Mouse (Mus musculus): ENCODE measurements around the gene Olfr213.
"Not testable (repeated sequence)": the region's sequence is repeated elsewhere in the genome, so short reads cannot be mapped to it uniquely, and the experiment has no call there.

The Olfr213 gene

DNA sequence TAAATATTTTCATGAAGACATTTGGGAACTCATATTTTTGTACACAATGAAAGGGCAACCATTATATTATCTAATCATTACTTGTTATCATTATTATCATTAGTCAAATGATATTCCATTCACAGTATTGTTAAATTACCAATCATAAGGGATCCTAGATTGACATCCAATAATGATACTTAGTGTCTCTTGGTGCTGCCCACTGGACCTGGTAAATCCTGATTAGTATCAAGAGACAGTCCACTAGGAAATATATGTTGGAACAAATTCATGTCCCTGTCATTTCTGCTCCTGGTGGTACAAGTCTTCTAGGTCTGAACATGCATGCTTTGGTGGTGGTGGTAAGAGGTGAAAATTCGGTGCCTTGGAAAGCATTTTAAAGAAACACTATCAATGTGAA, at the start of gene Olfr213:
Olfr213 (plus strand) TSS at position 301 of the 400 bp plus-strand sequence.
- no peak for DNase-seq (ENCODE audit: low spot score)

DNA sequence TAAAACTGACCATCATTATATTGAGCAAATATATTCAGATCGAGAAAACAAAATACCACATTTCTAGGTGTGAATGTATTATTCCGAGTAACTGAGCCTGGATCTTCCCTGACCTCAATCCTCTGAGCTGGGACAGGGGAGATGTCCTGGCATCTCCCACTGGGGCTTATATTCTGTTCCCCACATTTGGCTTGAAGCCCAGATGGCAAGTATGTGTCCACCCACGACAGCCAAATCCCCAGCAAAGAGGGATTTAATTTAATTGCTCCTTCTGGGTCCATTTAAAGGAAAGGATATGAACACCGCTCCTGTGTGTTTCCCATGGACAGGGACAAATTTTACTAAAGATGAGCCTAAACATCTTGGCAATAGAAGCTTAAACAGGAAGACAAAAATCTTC, 49.5 kb upstream of the Olfr213 start, which contains the start of gene Olfr211:
Olfr211 (plus strand) TSS at position 301 of the 400 bp plus-strand sequence.
- DNase-seq (ENCODE audit: low spot score): no peak

GRCm38 (mm10) chr6:116493742-116494141, 44.5 kb upstream of the Olfr213 start:
- DNase-seq (ENCODE audit: low spot score): no peak

DNA sequence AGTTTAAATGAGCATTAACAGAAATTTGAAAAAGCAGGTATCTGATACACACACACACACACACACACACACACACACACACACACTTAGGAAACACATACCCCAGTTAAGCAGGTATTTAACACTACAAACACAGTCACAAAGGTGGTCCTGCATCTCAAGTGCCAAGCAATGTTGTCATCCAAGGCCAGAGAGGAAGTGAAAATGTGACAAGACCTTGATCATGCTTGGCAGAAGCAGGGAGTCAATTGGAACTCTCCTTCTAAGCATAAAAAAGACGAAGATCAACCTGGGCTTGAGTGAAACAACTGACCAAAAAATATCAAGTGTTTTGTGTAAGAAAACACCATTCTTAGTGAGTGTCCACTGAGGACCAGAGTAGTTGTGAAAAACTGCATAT, 42.3 kb upstream of the Olfr213 start:
- no peak for DNase-seq (ENCODE audit: low spot score)

DNA sequence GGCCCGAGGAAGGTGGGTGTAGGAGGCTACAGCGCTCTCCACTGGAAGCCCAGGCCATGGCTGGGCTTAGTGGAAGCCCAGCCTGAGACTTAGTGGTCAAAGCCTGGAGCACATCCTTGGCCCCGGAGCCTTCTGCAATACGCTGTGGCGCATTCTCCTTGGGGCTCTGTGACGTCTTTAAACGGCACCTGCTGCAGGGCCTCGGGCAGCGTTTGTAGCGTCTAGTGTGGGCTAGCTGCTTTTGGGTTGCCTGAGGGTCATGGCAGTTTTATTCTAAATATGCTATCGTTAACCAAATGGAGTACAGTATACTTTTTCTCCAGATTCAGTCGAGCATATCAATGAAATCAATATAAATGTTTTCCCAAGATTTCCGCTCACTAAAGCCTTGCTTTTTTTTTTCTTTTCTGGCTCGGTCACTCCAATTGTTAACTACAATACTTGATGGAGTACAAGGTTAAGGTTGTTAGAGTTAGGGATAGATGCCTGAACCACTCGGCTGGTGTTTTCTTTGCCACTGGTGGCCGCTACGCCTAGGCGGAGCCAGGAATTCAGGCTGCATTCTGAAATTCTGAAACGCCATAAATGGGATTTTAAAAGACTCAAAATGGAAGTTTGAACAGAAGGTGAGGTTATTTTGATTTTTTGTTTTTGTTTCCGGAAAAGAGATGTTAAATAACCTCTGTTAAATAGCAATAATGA, 31.8 kb upstream of the Olfr213 start, which contains the start of gene Olfr212:
Olfr212 (plus strand) TSS at position 215 of the 702 bp plus-strand sequence.
- not testable (repeated sequence) for DNase-seq (ENCODE audit: low spot score)

GRCm38 (mm10) chr6:116514832-116515231, 23.4 kb upstream of the Olfr213 start:
- DNase-seq (ENCODE audit: low spot score): no peak

DNA sequence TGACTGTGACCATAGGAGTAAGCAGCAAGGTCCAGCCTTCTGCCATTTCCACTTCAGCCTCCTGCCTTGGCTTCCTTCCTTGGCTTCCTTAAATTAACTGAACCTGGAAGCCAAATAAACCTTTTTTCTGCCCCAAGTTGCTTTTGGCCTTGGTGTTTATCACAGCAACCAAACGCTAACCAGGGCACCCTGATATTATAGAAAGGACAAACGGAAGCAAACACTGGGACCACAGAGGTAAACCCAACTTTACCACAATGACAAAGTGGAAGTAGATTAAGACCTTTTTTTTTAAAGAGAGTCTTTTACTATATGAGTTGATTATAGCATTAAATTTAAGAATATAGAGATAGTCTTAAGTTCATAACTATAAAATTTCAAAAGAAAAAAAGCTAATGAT, 4.2 kb downstream of the Olfr213 start:
- DNase-seq (ENCODE audit: low spot score): no peak

DNA sequence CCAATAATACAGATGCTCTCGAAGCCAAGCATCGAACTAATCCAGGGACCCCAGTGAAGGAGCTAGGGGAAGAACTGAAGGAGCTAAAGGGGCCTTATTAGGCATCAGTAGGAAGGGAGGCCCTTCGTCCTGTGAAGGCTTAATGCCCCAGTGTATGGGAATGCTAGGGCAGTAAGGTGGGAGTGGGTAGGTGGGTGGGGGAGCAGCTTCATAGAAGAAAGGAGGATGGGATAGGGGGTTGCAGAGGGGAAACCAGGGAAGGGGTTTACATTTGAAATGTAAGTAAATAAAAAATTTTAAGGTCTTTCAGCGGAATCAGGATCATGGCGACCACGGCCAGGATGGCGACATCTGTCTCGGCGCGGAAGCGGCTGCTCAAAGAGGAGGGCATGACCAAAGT, 12.6 kb downstream of the Olfr213 start, which contains the start of gene Gm5580:
Gm5580 (plus strand) TSS at position 301 of the 400 bp plus-strand sequence.
- DNase-seq (ENCODE audit: low spot score): not testable (repeated sequence)

DNA sequence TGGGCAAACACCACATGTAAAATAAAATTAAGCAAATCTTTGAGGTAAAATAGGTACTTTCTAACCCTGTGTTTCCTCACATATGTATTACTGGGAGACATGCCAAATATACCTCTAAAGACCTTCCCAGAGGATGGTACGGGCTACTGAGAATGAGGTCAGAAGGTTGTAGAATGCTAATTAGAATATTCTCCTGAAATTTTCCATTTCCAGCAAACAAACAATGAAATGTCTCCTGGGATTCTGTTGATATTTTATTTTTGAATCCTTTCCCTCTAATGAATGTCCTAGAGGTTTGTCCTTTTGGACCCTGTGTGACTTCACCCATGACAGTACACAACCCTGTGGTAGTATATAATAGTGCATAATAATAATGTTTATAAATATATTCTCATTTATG, 15.7 kb downstream of the Olfr213 start, which contains the start of gene Olfr214:
Olfr214 (plus strand) TSS at position 301 of the 400 bp plus-strand sequence.
- no peak for DNase-seq (ENCODE audit: low spot score)

GRCm38 (mm10) chr6:116554952-116555351, 16.7 kb downstream of the Olfr213 start:
- no peak for DNase-seq (ENCODE audit: low spot score)

DNA sequence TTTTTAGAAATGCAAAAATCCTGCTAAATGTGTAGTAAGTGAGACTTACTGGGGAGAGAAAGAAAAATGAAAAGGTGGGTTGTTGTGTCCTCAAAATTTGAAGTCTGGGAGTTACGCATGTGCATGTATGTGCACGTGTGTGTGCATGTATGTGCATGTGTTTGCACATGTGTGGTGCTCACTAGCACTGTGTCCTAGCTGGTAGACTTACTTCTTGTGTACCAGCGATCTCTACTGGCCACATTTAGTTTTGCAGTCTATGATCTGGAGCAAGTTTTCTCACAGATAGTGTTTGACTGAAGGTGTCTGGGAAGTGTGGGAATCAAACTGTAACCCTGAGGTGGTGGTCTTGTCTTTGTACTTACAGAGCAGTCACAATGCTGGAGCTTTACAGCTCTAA, 31.6 kb downstream of the Olfr213 start:
- no peak for DNase-seq (ENCODE audit: low spot score)

DNA sequence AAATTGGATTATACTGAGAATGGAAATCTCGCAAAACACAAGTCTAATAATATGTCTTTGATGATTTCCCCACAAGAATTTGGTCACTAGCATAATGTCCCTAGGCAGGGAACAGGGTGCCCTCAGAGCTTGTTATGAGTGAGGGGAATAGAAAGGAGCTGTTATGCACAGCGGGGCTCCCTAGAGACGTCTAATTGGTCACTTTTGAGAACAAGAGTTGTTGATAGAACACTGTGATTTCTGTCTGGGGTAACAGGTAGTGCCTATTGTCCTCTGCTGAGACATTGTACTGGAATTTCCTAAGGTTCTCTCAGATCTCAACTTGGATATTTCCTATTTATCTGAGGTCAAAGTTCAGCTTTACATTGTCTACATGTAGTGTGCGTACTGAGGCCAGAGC, 45.8 kb downstream of the Olfr213 start, which contains the start of gene Olfr215:
Olfr215 (minus strand) TSS at position 101 of the 400 bp plus-strand sequence.
- DNase-seq (ENCODE audit: low spot score): no peak

All from urinary bladder, postnatal 25 days (tissue).